In the genomic region with DNA sequence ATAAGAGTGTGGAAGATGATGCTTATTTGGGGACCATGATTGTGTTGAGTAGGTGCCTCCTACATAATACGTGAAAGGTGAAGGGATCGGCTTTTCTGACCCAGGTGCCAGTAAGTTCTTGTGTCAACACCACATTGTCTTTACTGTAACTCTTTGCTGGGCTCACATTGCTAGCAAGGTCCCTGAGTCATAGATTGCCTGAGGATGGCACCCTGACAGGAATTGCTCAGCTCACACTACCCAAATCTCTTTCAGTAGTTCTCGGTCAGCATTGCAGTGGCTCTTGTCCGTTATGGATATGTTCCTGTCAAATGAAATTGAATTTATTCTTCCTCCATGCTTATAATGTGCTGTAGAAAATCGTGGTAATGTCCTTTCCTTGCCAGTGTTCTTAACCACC, we compare ENCODE assay signal across 12 mouse cellular contexts.
"Had no signal": no experiment of that assay in that cellular context is flagged by ENCODE, and none has a peak within 500 bp of the region (broad histone marks: within the 10 kb centered on the region; RNA-seq: fewer than 3 reads in every experiment).

No protein-coding gene starts in this region.

- DNase-seq: lung, adult 18-20 months; lung, embryonic 14.5 days; lung, postnatal 10 days; lung, postnatal 4 days; midbrain, embryonic 14.5 days; retina, postnatal 1 day; right cerebral cortex, adult 18-20 months; right cerebral cortex, postnatal 25 days; right cerebral cortex, postnatal 4 days; thymus, adult 18-20 months; thymus, postnatal 14 days; thymus, postnatal 36 days had no signal
